Mouse (Mus musculus) thymus, postnatal 4 days (tissue): ENCODE results near the gene Ppt2.

Experiments used
- DNase-seq: peaks from one replicate; pipeline ENCODE4 v3.0.0; 2021

Ppt2 gene

DNA sequence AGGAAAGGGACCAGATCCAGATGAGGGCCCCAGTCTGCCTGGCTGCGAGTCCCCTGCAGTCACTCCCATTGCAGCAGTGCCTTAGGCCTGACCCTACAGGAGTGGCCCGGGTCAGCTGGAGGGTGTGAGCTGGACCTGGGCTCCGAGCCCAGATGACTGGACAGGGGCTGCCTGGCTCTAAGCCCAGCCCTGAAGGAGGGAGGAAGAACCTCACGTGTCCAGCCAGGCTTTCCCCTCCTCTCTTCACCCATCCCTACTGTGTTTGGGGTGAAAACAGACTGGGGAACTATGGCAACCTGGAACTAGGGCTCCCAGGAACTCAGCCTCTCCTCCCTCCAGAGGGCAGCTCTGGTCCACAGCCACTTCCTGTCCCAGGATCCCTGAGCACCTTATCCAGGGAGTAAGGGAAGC lies 27.3 kb upstream of the Ppt2 start:
- no peak for DNase-seq

DNA sequence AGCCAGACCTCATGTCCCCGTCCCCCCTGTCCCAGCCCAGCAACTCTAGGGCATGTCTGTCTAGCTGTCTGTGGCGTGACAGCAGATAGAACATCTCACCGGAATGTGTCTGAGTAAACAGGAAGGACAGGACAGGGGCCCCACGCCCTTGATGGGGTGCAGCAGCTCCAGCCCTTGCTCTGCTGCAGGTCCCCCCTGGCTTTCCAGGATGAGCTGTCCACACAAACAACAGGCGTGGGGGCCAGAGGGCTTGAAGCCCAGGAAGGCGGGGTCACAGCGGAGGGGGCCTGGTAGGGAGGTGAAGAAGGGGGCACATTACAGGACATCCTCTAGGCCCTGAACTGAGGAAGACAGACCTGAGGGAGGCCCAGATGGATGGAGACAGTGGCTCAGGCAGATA lies 26.9 kb upstream of the Ppt2 start:
- DNase-seq: no peak

DNA sequence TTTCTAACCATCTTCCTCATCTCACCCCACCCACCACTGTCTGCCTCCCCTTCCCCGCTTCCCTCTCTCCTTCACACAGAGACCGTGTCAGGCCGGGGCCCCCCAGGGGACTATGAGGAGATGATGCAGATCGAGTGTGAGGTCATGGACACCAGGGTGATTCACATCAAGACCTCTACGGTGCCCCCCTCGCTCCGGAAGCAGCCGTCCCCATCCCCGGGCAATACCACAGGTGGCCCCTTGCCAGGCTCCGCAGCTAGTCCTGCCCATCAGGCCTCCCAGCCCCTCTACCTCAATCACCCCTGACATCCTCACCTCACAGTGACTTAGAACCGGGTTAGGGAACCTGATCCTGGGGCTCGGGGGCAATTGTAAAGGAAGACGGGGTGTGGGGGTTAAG lies 26.1 kb upstream of the Ppt2 start:
- no peak for DNase-seq

DNA sequence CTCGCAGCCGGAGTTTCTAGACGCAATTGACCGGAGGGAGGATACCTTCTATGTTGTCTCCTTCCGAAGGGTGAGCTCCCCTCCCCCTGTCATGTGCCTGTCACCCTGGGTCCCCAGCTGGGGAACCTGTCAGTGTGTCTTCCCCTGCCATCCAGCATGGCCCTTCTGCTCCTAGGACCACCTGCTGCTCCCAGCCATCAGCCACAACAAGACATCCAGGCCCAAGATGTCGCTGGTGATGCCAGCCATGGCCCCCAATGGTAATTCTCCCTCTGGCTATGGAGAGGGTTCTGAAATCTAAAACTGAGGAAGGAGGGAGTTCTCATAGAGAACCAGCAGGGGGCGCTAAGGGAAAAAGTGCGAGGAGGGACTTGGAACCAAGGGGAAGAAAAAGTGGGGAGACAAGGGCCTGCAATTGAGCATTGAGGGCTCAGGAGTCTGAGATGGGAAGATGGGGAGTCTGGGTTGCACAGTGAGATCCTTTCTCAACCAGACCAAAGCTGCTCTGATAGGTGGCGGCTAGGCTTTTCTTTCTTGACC lies 25.5 kb upstream of the Ppt2 start:
- DNase-seq: peak; percentile 78

DNA sequence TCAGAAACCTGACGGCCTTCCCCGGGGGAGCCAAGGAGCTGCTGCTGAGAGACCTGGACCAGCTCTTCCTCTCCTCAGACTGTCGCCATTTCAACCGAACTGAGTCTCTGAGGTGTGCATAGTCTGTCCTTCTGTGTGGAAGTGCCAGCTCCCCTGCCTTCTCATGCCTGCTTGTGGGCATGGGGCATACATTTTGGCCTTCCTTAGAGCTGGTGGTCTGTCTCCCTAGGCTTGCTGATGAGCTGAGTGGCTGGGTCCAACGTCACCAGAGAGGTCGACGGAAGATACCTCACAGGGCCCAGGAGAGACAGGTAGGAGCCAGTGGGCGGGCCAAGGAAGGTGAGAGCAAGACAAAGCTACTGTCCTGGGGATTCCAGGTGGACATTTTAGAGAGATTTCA lies 24.7 kb upstream of the Ppt2 start:
- no peak for DNase-seq

DNA sequence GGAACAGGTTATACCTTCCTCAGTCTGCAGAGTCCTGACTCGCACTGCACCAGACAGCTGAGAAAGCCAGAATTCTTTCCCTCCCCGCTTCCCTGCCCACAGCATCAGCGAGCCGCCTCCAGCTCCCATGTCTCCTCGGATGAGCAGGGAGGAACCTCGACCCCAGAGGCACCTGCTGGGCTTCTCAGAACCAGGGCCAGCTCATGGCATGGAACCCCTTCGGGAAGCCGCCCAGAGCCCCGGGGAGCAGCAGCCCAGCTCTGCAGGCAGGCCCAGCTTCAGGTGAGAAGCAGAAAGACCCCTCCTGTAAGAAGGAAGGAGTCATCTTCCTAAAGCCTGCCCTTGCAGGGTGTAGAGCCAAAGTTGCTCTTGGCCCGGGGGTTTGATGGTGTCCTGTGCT lies 24.2 kb upstream of the Ppt2 start:
- no peak for DNase-seq

DNA sequence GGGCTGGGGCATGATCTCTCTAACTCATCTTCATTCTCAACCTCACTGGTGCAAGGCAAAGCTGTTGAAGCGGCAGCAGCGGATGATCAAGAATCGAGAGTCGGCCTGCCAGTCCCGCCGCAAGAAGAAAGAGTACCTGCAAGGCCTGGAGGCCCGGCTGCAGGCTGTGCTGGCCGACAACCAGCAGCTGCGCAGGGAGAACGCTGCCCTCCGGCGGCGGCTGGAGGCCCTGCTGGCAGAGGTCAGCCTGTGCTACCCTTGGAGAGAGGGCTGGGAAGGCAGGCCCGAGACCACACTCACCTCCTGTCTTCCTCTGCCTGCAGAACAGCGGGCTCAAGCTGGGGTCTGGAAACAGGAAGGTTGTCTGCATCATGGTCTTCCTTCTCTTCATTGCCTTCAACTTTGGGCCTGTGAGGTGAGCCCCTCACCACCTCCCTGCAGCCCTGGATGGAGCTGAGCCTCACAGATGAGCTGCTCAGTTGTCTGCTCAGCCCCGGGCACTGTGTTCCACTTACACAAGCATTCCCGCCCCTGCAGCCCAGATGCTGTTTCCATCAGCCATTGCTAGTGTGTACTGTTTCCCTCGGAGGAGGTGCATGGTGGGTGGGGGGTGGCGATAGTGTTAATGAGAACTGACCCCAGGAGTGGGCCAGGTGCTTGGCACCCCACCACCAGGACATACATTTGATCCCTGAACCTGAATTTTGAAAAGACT lies 23.4 kb upstream of the Ppt2 start:
- DNase-seq: peak; percentile 79

DNA sequence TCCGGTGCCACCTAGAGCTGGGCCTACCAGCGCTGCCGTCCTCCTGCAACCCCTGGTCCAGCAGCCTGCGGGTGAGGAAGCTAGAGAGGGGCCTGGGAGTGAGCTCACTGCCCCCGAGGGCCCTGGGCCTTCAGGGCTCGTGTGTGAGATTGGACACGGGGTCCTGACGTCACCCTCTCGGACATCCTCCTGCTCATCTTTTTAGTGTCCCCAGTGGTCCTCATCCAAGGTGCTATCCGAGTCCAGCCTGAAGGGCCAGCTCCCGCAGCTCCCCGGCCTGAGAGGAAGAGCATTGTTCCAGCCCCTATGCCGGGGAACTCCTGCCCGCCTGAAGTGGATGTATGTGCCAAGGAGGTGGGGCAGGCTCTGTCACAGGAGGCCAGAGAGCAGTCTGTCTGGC lies 22.5 kb upstream of the Ppt2 start:
- DNase-seq: no peak

DNA sequence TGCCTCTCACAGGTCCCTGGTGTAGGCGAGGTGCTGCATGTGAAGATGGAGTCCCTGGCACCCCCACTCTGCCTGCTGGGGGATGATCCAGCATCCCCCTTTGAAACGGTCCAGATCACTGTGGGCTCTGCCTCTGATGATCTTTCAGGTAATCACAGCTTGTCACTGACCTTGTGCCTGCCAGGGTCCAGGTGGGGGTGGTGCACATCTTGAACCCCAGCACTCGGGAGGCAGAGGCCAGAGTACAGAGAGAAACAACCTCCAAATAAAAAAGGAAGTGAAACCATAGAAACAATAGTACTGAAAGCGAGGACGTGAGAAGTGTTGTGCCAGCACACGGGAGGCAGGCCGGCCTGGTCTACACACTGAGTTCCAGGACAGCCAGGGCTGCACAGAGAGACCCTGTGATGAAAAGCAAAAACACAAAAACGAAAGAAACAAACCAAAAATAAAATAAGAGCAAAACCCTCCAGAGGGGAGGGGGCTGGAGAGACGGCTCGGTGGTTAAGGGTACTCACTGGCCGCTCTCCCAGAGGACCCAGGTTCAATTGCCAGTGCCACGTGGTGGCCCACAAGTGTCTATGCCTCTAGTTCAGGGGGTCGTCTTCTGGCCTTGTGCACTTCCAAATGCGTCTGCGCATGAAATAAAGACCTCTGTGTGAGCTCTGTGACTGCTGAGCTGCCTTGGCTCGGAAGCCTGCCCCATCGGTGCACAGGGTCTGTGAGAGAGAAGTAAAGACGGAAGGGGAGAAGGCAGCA lies 21.0 kb upstream of the Ppt2 start:
- no peak for DNase-seq

DNA sequence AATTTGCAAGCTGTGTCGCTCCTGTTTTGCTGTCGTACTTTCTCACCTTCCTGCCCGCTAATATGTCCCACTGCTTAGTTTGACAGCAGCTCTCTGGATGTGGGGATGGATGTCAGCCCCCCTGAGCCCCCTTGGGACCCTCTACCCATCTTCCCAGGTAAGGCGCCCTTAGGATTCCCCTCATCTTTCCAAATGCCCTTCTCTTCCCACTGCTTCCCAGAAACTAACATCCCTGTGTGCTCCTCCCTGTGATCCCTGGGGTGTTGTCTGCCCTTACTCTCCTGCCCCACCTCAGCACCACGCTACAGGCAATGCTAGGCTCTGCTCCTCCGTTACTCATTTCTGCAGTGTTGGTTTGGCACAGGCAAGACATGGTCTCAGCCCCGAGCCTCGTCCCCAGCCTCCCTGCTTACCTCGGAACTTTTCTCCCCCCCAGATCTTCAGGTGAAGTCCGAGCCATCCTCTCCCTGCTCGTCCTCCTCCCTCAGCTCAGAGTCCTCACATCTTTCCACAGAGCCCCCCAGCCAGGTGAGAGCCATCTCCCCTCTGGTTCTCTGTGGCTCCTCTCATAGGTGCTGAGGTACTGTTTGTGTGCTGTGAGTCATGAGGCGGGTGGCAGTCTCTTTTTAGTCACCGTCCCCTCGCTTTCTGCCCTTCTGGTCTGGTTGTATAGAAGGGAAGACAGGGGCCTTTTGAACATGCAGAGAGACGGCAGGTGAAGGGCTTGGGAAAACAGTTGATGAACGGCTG lies 20.0 kb upstream of the Ppt2 start:
- DNase-seq: no peak

DNA sequence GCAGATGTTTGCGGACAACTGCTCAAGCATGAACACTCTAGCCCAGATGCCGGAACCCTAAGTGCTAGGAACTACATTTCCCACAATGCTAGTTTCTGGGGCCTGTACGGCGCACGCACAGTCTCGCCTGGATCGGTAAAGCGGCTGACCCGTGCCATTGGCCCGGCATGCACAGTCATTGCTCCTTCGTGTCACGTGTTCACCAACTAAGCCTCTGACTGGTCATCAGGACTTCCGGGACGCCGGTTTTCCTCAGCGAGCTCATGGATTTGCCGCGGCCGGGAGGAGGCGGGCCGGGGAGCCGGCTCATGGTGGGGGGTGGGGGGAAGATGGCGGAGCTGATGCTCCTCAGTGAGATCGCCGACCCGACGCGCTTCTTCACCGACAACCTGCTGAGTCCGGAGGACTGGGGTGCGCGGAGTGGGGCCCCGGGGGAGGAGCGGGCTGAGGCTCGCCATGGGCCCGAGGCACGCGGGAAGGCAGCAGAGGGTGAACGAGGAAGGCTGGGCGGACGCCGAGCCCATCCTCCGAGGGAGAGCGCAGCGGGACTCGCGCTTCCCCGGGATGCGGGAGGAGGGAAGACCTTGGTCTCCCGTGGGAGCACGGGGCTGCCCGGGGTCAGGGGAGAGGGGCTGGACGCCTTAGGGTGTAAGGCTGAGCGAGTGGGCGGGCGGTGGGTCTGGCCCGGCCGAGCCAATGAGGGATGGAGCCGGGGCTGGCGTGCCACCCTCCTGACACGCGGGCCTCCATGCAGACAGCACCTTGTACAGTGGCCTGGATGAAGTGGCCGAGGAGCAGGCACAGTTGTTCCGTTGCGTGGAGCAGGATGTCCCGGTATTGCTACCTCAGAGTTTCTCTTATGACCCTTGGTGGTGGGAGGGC lies 18.8 kb upstream of the Ppt2 start, which contains the start of gene Atf6b:
TSS of gene Atf6b (plus strand) at position 241 of the 882 bp plus-strand sequence.
- peak; percentile 90 for DNase-seq

DNA sequence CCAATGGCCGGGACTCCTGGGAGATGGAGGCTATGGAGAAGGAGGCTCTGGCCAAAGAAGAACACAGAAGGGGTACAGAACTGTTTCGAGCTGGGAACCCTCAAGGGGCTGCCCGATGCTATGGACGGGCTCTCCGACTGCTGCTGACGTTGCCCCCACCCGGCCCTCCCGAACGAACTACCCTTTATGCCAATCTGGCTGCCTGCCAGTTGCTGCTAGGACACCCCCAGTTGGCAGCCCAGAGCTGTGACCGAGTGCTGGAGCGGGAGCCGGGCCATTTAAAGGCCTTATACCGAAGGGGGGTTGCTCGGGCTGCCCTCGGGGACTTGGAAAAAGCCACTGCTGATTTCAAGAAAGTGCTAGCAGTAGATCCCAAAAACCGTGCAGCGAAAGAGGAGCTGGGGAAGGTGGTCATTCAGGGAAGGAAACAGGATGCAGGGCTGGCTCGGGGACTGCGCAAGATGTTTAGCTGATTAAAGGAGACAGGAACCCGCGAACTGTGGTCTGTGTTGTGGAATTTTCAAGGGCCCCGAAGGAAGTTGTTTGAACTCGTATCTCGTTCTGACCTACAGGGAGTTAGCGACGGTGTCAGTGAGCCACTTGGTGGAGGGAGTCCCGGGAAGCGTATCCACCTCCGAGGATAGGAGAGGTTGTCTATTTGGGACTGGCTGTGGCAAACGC lies 17.7 kb upstream of the Ppt2 start:
- peak; percentile 16 for DNase-seq

DNA sequence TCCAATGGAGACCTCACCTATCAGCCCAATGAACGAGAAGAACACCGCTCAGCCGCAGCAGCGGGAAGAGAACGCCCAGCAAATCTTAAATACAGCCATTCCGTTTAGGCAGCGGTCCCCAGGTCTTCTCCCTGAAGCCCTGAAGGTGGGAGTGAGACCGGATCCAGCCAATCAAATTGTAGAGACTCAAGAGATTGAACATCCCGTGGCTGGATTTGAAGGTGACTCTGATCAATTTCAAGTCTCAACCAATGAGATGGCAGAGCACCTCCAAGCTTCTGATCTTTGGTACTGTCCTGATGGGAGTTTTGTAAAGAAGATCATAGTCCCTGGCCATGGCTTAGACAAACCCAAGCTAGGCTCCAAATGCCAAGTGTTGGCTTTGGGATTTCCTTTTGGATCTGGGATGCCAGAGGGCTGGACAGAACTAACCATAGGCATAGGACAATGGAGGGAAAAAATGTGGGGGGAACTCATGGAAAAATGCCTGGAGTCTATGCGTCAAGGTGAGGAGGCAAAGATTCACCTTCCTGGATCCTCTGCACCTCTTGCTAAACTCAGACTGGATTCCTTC lies 17.0 kb upstream of the Ppt2 start:
- peak; percentile 16 for DNase-seq

DNA sequence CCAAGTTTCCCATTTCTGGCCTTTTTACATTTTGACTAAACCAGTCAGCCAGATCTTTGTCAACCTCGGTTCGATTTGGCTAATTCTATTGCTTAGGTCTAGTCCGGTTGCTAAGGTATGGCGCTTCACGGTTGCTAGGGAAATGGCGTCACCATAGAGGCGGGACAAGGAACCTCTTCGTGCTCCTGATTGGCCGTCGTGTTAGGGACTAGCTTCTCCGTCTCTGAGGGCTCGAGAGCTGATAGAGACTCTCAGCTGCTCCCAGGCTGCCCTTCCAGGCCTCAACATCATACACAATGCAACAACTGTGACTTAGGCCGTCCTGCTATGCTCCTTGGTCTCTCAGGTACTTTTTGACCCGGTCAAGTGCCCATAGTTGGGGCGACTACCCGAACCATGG lies 16.3 kb upstream of the Ppt2 start, which contains the start of gene Fkbpl:
TSS of gene Fkbpl (plus strand) at position 157 of the 400 bp plus-strand sequence.
- DNase-seq: peak; percentile 95

DNA sequence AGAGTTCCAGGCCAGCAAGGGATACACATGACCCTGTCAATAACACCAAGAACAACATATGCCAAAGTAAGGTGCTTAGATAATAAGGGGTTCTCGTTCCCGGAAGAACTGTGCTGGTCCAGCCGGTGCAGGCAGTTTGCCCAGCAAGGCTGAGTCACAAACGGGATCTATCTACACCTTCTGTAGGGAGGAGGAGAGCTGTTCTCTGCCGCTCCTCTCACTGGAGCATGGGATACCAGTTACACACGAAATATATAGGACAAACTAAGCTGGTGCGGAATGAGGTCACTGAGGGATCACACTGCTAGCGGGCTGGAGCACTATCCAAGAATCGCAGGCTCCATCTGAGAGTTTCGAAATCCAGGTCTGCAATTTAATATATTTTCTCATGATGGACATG lies 15.6 kb upstream of the Ppt2 start:
- peak; percentile 13 for DNase-seq

DNA sequence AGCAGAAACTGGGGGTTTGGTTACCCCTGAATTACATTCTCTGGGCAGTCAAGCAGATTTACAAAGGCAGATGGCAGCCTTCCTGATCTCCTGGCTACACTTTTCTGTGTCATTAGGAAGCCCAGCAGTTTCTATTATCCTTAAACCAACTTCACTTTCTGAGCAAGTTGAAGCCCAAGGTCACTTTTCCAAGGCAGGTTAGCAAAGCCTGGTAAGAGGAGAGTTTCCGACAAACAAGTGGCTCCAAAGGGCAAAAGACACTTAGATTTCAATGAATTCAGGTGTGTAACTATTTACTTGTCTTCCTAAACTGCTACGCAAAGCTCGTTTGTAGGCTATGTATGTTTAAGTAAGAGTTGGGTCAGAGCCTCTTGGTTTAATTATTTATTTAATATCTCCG lies 15.1 kb upstream of the Ppt2 start:
- DNase-seq: no peak

DNA sequence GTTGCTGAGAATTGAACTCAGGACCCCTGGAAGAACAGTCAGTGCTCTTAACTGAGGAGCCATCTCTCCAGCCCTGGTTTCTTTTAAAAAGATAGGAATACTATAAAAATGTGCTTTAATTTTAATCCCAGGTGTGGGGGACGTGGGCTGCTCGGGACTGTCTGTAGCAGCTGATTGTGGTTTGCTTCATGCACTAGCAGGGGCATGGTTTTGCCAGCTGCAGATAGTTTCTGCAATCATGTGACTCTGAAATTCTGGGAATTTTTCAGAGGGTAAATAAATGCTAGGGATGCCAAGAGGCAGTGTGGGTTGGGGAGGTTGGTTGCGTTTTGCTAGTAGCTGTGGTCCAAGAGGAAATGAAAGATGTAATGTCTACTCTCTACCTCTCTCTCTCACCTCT lies 13.6 kb upstream of the Ppt2 start:
- DNase-seq: no peak

DNA sequence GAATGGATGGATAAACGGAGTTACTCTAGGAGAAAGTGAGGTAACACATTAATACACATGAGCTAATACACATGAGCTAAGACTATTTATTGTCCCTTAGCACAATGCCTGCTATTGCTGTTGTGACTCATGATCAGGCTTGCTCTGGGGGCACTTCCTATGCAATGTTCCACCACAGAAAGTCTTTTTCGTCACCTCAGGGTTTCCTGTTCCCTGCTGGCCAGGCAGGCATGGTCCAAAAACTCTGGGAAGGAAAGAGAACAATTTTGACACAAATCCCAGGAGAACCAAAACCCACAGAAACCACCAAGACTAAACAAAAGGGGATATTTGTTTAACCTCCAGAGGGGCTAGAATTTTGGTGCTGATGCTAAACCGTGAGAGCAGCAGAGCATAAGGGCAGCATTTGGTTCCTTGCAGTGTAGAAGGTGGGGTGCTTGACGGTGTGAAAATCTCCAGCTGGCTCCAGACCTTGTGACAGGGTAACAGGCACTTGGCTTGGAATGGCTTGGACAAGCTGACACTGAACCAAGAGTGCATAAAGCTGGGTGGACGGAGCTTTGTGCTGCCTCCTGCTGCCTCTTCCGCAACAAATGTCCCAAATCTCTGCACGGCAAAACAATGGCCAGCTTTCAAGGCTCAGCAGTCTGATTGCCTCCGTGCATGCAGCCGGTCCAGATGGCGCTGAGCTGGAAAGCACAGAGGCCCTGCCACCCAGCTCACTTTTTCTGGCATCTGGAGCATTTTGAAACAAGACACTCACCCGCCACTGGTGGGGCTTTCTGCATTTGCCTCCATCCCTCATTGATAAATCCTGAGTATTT lies 12.7 kb upstream of the Ppt2 start:
- peak; percentile 11 for DNase-seq

DNA sequence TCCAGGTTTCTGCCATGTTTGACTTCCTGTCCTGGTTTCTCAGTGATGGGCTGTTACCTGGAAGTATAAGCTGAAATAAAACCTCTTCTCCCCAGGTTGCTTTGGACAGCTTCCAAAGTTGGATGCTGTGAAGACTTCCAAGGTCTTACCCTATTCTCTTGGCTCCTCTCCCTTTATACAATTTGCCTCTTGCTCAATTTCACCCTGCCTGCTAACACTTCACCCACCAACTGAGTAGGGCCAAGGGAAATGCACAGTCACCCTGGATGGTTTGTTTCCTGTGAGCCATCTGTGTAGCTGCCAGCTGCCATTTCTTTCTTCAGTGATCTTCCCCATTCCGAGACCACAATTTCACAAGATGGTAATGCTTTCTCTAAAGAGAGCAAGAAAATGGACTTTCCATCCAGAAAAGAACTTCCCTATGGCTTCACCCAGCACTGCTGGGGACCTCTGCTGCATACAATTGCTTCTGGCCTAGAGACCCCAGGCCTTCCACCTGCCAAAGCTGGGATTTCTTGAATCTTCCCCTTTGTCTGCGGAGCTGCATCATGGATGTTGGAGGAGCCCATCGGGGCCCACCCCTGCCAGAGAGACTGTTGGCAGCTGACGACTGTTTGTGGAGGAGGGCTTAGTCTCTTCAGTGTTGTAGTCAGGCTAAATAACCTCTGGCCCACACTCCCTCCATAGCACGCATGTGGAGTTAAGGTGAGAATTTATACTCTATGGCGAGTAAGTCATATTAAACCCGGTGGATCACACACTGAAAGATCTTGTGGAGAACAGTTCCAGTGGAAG lies 11.3 kb upstream of the Ppt2 start:
- no peak for DNase-seq

DNA sequence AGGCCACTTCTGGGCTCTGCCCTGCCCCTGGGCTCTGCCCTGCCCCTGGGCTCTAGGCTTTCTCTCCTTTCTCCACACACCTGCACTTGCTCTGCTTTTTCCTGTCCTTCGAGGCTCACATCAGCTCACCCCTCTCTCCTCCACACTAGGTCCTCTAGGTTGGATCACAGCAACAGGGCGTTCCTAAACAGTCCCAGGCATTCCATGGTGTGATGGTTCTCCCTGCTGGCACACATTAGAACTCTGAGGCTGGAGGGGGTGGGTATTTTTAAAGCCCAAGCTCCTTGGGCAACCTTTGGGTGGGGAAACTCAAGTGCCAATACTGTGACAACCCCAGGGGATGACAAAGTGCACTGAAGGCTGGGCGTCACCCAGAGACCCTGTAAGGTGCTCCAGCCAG lies 9.1 kb upstream of the Ppt2 start:
- DNase-seq: no peak
